Mouse (Mus musculus): ENCODE data around the gene Tmbim4. TPM values are rescaled to one million over a fixed set of nuclear protein-coding genes. Genes with fewer than 3 reads are reported as not detected.

Tmbim4 gene
- polyA plus RNA-seq, 1 experiment: 52.1 TPM

DNA sequence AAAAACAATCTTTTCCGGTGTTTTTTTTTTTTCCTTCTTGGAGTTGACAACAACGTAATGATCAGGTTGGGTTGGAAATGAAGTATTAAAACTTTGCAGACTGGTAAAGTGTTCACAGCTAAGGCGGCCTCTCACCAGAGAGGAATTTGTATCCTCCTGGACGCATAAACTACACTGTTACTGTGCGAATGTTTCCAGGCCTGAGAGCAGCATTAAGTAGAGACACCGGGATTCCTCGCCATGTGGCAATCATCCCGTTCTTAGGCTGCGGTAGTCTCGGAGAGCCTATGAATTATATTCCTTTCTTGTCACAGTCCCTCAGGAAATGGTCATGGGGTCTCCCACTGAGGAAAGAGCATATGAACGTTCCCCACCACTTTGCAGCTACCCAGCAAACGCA lies 66.4 kb downstream of the Tmbim4 start:
- Histone ChIP-seq H3K9me3 (replicated peaks; ENCODE audit: control insufficient read depth, insufficient read depth, low read length, poor library complexity, severe bottlenecking) (no peaks in the 10 kb centered on the region), H3K27me3 (ENCODE audit: control insufficient read depth, insufficient read depth, low read length, poor library complexity, severe bottlenecking) (peaks cover 2% of the 10 kb centered on the region; the same call in 1 of the 2 replicates), H3K4me3 (ENCODE audit: low read depth, low read length) (no peak overlapping the region), H3K27ac (ENCODE audit: insufficient read depth, low read length) (no peak overlapping the region), H3K36me3 (ENCODE audit: control insufficient read depth, insufficient read depth, low read length, poor library complexity, severe bottlenecking) (no peaks in the 10 kb centered on the region), H3K4me1 (ENCODE audit: control insufficient read depth, insufficient read depth, low read length) (no peaks in the 10 kb centered on the region), H3K9ac (ENCODE audit: low read depth, poor library complexity, severe bottlenecking) (no peak overlapping the region)
- no peak for TF ChIP-seq EP300 (IDR thresholded peaks at IDR 0.05; ENCODE audit: insufficient read depth, low read depth, low read length)
- no peak for TF ChIP-seq CTCF (IDR thresholded peaks at IDR 0.05; ENCODE audit: low read depth, low read length)
- no peak for TF ChIP-seq POLR2A (IDR thresholded peaks at IDR 0.05; ENCODE audit: insufficient read depth, low read length)

DNA sequence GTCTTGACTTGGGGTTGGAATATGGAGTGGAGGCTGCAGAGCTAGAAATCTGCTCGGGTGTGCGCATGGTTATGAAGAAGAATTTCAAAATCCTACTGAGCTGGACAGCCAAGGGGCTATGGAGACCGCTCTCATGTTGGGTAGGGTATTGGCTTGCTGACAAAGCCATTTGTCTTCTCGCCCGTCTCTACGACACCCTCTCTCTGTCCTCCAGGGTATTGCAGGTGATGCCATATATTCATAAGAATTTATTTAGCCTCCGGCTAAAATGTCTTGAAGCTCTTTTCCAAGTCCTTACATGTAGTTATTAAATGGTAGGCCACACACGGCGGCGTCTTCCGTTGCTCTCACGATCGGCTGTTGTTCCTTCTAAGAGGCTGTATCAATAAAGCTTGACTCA lies 68.6 kb downstream of the Tmbim4 start:
- Histone ChIP-seq H3K4me1 (ENCODE audit: control insufficient read depth, insufficient read depth, low read length) (no peaks in the 10 kb centered on the region), H3K9ac (ENCODE audit: low read depth, poor library complexity, severe bottlenecking) (no peak overlapping the region), H3K36me3 (ENCODE audit: control insufficient read depth, insufficient read depth, low read length, poor library complexity, severe bottlenecking) (no peaks in the 10 kb centered on the region), H3K4me3 (ENCODE audit: low read depth, low read length) (no peak overlapping the region), H3K27ac (ENCODE audit: insufficient read depth, low read length) (no peak overlapping the region), H3K27me3 (ENCODE audit: control insufficient read depth, insufficient read depth, low read length, poor library complexity, severe bottlenecking) (peaks cover 3% of the 10 kb centered on the region; the same call in 1 of the 2 replicates), H3K9me3 (replicated peaks; ENCODE audit: control insufficient read depth, insufficient read depth, low read length, poor library complexity, severe bottlenecking) (no peaks in the 10 kb centered on the region)
- TF ChIP-seq EP300 (IDR thresholded peaks at IDR 0.05; ENCODE audit: insufficient read depth, low read depth, low read length) (no peak), POLR2A (IDR thresholded peaks at IDR 0.05; ENCODE audit: insufficient read depth, low read length) (no peak), CTCF (IDR thresholded peaks at IDR 0.05; ENCODE audit: low read depth, low read length) (no peak)

DNA sequence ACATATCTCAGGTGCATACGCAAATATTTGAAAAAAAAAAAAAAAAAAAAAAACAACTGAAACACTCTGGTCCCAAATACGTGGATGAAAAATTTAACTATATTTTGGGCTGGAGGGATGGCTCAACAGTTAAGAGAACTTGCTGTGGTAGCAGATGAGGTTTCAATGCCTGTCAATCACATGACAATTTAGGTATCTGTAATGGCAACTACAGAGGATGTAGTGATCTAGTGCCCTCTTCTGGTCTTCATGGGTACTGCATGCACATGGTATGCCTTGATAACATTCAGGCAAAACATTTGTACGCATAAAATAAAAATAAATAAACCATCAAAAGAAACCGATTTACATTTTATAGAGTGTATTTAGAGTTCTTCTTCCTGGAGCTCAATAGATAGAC lies 69.4 kb downstream of the Tmbim4 start:
- H3K9ac ChIP-seq (ENCODE audit: low read depth, poor library complexity, severe bottlenecking): no peak overlapping the region
- H3K27ac ChIP-seq (ENCODE audit: insufficient read depth, low read length): no peak overlapping the region
- no peaks in the 10 kb centered on the region for H3K9me3 ChIP-seq (replicated peaks; ENCODE audit: control insufficient read depth, insufficient read depth, low read length, poor library complexity, severe bottlenecking)
- no peak for TF ChIP-seq POLR2A (IDR thresholded peaks at IDR 0.05; ENCODE audit: insufficient read depth, low read length)
- no peak for TF ChIP-seq EP300 (IDR thresholded peaks at IDR 0.05; ENCODE audit: insufficient read depth, low read depth, low read length)
- TF ChIP-seq CTCF (IDR thresholded peaks at IDR 0.05; ENCODE audit: low read depth, low read length): no peak
- H3K36me3 ChIP-seq (ENCODE audit: control insufficient read depth, insufficient read depth, low read length, poor library complexity, severe bottlenecking): no peaks in the 10 kb centered on the region
- H3K27me3 ChIP-seq (ENCODE audit: control insufficient read depth, insufficient read depth, low read length, poor library complexity, severe bottlenecking): peaks cover 3% of the 10 kb centered on the region
- no peaks in the 10 kb centered on the region for H3K4me1 ChIP-seq (ENCODE audit: control insufficient read depth, insufficient read depth, low read length)
- no peak overlapping the region for H3K4me3 ChIP-seq (ENCODE audit: low read depth, low read length)

DNA sequence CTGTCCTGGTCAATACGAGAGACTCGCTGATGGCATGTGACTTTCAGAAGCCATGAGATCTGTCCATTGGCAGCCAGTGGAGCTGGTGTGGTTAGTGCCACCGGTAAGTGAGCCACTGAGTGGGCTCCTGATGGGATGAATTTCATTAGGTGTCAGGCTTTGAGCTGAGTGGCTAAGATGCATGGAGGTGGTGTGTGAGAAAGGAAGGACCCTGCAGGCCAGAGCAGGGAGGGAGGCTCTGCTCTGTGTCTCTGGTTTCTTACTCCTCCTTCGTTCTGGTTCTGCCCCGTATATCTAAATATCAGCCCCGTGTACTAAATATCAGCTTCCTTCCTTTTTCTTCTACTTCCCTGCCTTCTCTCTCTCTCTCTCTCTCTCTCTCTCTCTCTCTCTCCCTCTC lies 69.9 kb downstream of the Tmbim4 start:
- Histone ChIP-seq H3K36me3 (ENCODE audit: control insufficient read depth, insufficient read depth, low read length, poor library complexity, severe bottlenecking) (no peaks in the 10 kb centered on the region), H3K9me3 (replicated peaks; ENCODE audit: control insufficient read depth, insufficient read depth, low read length, poor library complexity, severe bottlenecking) (no peaks in the 10 kb centered on the region), H3K9ac (ENCODE audit: low read depth, poor library complexity, severe bottlenecking) (no peak overlapping the region), H3K4me3 (ENCODE audit: low read depth, low read length) (no peak overlapping the region), H3K4me1 (ENCODE audit: control insufficient read depth, insufficient read depth, low read length) (no peaks in the 10 kb centered on the region), H3K27me3 (ENCODE audit: control insufficient read depth, insufficient read depth, low read length, poor library complexity, severe bottlenecking) (peaks cover 3% of the 10 kb centered on the region), H3K27ac (ENCODE audit: insufficient read depth, low read length) (no peak overlapping the region)
- TF ChIP-seq EP300 (IDR thresholded peaks at IDR 0.05; ENCODE audit: insufficient read depth, low read depth, low read length) (no peak), POLR2A (IDR thresholded peaks at IDR 0.05; ENCODE audit: insufficient read depth, low read length) (no peak), CTCF (IDR thresholded peaks at IDR 0.05; ENCODE audit: low read depth, low read length) (no peak)

DNA sequence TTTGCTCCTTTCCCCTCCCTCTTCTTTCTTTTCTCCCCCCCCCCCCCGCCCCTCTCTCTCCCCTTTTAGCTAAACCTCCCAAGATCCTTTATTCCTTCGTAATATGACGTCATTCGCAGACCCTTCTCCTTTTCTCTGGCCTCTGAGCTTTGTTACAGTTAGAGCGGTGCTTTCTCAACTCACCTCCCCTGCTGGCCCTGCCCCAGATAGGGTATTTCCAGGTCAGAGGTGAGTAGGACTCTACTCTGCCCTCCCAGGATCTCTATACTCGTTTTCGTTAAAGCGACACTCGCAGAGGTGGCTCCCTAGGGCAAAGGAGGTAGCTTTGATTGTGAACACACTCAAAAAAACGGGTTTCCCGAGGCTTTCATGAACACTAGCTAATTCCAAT lies 70.5 kb downstream of the Tmbim4 start:
- Histone ChIP-seq H3K27me3 (ENCODE audit: control insufficient read depth, insufficient read depth, low read length, poor library complexity, severe bottlenecking) (peaks cover 3% of the 10 kb centered on the region), H3K9me3 (replicated peaks; ENCODE audit: control insufficient read depth, insufficient read depth, low read length, poor library complexity, severe bottlenecking) (no peaks in the 10 kb centered on the region), H3K4me1 (ENCODE audit: control insufficient read depth, insufficient read depth, low read length) (no peaks in the 10 kb centered on the region), H3K4me3 (ENCODE audit: low read depth, low read length) (no peak overlapping the region), H3K36me3 (ENCODE audit: control insufficient read depth, insufficient read depth, low read length, poor library complexity, severe bottlenecking) (no peaks in the 10 kb centered on the region), H3K9ac (ENCODE audit: low read depth, poor library complexity, severe bottlenecking) (peak overlapping the region; percentile 13; the same call in 1 of the 2 replicates), H3K27ac (ENCODE audit: insufficient read depth, low read length) (no peak overlapping the region)
- TF ChIP-seq CTCF (IDR thresholded peaks at IDR 0.05; ENCODE audit: low read depth, low read length) (no peak), EP300 (IDR thresholded peaks at IDR 0.05; ENCODE audit: insufficient read depth, low read depth, low read length) (no peak), POLR2A (IDR thresholded peaks at IDR 0.05; ENCODE audit: insufficient read depth, low read length) (no peak)

DNA sequence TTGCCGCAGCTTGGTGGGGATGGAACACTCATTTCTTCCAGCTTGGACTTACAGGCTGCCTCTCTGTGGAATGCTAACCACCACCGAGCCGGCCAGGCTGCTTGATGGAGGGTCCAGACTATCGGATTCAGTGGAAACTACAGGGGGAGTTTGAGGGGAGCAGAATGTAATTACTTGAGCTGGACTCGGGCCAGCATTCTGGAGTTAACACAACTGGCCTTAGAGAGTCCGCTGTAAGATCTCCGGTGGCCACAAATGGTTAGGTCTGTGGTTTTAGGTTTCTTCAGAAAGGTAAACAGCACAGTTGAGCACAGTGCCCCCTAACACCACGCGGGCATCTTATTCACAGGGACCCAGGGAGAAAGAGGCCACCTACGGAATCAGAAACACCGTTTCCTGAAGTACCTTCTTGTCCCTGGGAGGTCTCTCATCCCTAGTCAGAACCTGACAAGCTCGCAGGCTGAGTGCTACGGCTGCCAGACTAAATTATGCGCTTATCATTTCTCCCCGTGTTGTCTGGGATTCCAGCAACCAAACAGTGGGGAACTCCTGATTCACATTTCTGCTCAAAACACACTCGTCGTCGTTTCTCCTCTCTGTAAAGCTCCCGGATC lies 71.0 kb downstream of the Tmbim4 start:
- no peak overlapping the region for H3K27ac ChIP-seq (ENCODE audit: insufficient read depth, low read length)
- H3K27me3 ChIP-seq (ENCODE audit: control insufficient read depth, insufficient read depth, low read length, poor library complexity, severe bottlenecking): peaks cover 3% of the 10 kb centered on the region
- no peak overlapping the region for H3K4me3 ChIP-seq (ENCODE audit: low read depth, low read length)
- H3K9ac ChIP-seq (ENCODE audit: low read depth, poor library complexity, severe bottlenecking): peak overlapping the region; percentile 13; the same call in 1 of the 2 replicates
- H3K9me3 ChIP-seq (replicated peaks; ENCODE audit: control insufficient read depth, insufficient read depth, low read length, poor library complexity, severe bottlenecking): no peaks in the 10 kb centered on the region
- TF ChIP-seq POLR2A (IDR thresholded peaks at IDR 0.05; ENCODE audit: insufficient read depth, low read length) (no peak), EP300 (IDR thresholded peaks at IDR 0.05; ENCODE audit: insufficient read depth, low read depth, low read length) (no peak), CTCF (IDR thresholded peaks at IDR 0.05; ENCODE audit: low read depth, low read length) (no peak)
- H3K36me3 ChIP-seq (ENCODE audit: control insufficient read depth, insufficient read depth, low read length, poor library complexity, severe bottlenecking): no peaks in the 10 kb centered on the region
- H3K4me1 ChIP-seq (ENCODE audit: control insufficient read depth, insufficient read depth, low read length): no peaks in the 10 kb centered on the region
